Mouse (Mus musculus) gastrocnemius, adult 2 months (tissue): ENCODE data around the gene Ccnl2. TPM values are rescaled to one million over a fixed set of nuclear protein-coding genes. Genes with fewer than 3 reads are reported as not detected.

Source experiments
- DNase-seq: peaks from one replicate; pipeline ENCODE4 v3.0.0; 2022
- H3K27ac ChIP-seq: fragments of 200-600 bp; 2 replicates; pipeline ENCODE4 v1.8.1; 2022; ENCODE audit warnings: mild to moderate bottlenecking
- H3K4me3 ChIP-seq: fragments of 200-600 bp; 2 replicates; pipeline ENCODE4 v1.8.1; 2022; ENCODE audit warnings: mild to moderate bottlenecking, moderate library complexity
- CTCF ChIP-seq: fragments of 200-600 bp; IDR thresholded peaks from 2 replicates; pipeline ENCODE4 v1.8.1; 2022; ENCODE audit warnings: antibody characterized with exemption, mild to moderate bottlenecking, moderate library complexity
- intact Hi-C: fragments of 180-260 bp; cut with DNase I; formaldehyde crosslinking; loops from one replicate; pipeline ENCODE4 v1.15.1; 2025
- total RNA-seq, 2 experiments: library from RNA; stranded (reverse); gene quantifications; 2 replicates each; pipeline ENCODE4 v1.2.3; 2021

Gene Ccnl2
- total RNA-seq, 2 experiments from 2014 or later = 26.4 to 27.0 TPM

DNA sequence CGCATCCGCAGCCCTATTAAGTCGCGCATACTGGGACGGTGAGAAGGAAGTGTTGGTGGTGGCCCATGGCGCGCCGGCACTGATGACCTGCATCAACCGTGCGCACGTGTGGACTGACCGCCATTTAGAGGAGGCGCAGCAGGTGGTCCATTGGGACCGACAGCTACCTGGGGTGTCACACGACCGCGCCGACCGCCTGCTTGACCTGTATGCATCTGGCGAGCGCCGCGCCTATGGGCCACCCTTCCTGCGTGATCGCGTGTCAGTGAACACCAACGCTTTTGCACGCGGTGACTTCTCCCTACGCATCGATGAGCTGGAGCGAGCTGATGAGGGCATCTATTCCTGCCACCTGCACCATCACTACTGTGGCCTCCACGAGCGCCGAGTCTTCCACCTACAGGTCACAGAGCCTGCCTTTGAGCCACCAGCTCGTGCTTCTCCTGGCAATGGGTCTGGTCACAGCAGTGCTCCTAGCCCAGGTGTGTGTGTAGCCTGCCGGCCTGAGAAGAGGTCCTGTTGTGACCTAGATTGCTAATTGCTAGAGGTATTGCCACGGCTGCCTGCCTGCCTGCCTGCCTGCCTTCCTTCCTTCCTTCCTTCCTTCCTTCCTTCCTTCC is 29.5 kb downstream of the Ccnl2 start:
- Histone ChIP-seq H3K4me3 (peak overlapping the region; percentile 68), H3K27ac (peak overlapping the region; percentile 96)
- intact Hi-C loops = no loop called here
- peak; percentile 24 for DNase-seq
- TF ChIP-seq CTCF = no peak

GRCm38 (mm10) chr4:155843231-155843630 is 30.9 kb downstream of the Ccnl2 start:
- Histone ChIP-seq H3K4me3 (no peak overlapping the region), H3K27ac (no peak overlapping the region)
- no peak for TF ChIP-seq CTCF
- DNase-seq = no peak
- intact Hi-C loops = no loop called here

DNA sequence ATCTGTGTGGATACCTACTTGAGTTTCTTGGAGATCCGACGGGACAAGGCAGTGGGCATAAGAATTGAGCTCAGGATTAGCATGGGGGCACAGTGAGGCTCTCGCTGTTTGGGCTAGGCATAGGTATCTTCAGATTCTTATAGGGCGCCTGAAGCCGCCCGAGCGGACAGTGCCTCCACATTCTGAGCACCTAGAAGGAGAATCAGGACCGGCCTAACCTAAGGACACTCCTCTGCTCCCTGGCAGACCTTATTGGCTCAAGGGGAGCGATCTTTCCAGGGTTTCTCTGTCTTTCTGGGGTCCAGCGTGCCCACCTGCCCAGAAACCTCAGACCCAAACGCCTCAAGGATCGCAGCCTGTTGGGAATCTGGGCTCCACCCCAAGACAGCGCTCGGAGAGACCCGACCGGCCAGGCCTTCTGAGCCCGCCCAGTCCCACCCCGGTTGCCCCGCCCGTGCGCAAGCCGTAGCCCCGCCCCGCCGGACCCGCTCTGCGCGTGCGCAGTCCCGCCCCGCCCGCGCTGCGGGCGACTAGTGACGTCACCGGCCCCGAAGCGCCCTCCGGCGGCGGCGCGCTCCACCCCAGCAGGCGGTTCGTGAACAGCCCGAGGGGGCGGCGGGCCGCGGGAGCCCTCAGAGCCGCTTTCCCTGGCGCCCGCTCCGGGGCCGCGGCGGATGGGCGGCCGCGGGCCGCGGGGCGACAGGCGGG is 34.7 kb downstream of the Ccnl2 start, which contains the start of gene Dvl1:
TSS of gene Dvl1 (plus strand) at position 532 of the 708 bp plus-strand sequence.
- intact Hi-C loops = loop anchor here (2.0 kb wide), 2 partner anchors 14 to 46 kb away; no protein-coding TSS in a partner anchor

GRCm38 (mm10) chr4:155847591-155848352 is 35.5 kb downstream of the Ccnl2 start:
- intact Hi-C loops = loop anchor here (2.0 kb wide), 2 partner anchors 15 to 45 kb away; no protein-coding TSS in a partner anchor
- DNase-seq = peak; percentile 80
- Histone ChIP-seq H3K27ac (peak overlapping the region; percentile 98), H3K4me3 (peak overlapping the region; percentile 94)
- peak; percentile 3; the same call in 1 of the 2 replicates for TF ChIP-seq CTCF

More for the DNA sequence above, 34.7 kb downstream of the Ccnl2 start, which contains the start of gene Dvl1:
- H3K4me3 ChIP-seq = peak within 1 kb of the TSS; percentile 94
- peak; percentile 64 for TF ChIP-seq CTCF
- H3K27ac ChIP-seq = peak within 1 kb of the TSS; percentile 98
- peak; percentile 97 for DNase-seq

DNA sequence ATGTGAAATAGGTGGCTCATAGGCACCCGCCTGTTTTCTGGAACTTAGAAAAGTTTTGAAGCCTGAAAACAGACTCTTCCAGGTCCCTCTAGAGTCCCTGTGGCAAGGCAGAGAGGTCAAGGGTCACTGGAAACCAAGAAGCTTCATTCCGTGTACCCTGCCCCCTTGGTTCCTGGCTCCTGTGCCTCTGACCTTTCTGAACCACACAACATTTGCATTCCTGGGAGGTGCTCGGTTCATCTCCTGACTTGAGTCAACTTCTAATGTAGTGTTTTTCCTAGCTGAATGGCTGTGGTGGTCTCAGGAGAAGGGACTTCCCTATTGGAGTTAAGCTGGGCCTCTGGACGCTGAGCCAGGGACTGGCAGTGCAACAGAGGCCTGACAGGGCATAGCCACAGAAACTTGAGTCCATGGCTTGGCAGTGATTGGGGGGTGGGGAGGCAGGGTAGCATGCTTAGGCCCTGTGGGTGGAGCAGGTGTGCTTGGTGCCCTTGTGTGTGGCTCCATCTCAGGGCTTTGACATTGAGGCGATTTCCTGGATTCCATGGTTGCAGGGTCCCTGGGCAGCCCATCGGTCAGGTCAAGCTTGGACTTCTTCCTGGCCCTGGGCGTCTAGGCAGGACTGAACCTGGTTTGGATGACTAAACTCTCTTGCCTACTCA is 36.3 kb downstream of the Ccnl2 start:
- peak overlapping the region; percentile 94 for H3K4me3 ChIP-seq
- peak; percentile 89 for DNase-seq
- H3K27ac ChIP-seq = peak overlapping the region; percentile 98
- intact Hi-C loops = no loop called here
- no peak for TF ChIP-seq CTCF

DNA sequence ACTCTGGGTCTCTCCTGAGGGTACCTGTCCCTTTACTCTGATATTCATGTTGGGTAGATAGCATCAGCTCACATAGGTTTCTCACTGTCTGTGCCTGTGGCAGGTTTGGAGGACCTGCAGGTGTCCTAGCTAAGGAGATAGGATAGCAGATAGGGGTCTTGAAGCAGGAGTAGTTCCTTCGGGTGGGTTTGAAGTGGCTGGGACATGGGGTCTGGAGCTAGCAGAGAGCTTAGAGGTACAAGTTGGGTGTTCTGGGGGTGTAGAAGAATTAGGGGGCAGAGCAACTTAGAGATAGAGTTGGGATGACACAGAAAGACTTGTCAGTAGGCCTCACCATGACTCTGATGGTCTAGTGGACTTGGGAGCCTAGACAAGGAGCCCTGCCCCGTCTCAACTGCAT is 37.1 kb downstream of the Ccnl2 start:
- no peak for TF ChIP-seq CTCF
- peak; percentile 11 for DNase-seq
- peak overlapping the region; percentile 98 for H3K27ac ChIP-seq
- intact Hi-C loops = no loop called here
- H3K4me3 ChIP-seq = peak overlapping the region; percentile 94

DNA sequence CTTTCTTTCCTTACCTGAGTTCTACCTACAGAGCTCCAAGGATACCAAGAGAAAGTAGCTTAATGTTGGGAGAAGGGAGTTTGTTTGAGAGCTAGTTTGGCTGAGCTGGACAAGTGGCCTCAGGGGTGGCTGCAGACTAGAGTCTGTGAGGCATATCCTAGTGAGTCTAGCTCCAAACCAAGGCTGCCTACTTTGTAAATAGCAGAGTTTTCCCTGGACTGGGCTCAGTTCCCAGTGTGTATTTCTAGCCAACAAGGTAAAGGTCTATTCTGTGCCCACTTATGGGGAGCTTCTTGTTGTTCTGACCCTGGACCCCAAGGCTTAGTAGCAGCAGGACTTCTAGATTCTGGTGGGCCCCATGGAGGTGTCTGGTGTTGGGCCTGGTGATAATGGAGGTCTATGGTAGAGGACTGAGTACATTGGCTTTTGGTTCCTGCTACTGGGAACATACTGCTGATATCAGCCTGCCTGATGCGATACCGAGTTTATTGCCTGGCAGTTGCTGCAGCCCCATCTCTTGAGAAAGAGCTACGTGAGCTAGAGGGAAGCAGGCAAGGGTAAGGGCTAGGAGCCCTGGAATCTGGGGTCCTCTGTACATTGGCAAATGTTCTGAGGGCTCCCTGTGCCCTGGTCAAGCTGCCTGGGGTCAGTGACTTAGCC is 37.6 kb downstream of the Ccnl2 start:
- intact Hi-C loops = no loop called here
- no peak for TF ChIP-seq CTCF
- peak overlapping the region; percentile 98 for H3K27ac ChIP-seq
- DNase-seq = peak; percentile 27
- peak overlapping the region; percentile 94 for H3K4me3 ChIP-seq

DNA sequence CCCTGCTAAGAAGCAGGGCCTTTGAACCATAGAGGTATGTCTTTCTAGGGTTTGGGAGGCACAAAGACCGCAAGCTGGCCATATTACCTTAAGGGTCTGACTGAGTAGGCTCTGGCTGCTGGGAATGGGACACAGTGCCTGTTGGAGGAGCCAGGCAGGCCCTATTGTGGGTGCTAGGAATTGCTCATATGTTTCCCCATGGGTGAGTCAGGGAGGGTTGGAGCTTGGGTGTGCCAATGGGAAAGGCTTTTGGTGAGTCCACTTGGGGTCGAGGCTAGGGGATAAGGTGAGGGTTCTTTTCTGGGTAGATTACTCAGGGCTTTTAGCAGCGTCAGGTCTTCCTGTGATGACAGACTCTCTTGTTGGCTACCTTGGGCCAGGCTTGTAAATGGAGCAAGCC is 39.1 kb downstream of the Ccnl2 start:
- no peak for TF ChIP-seq CTCF
- peak overlapping the region; percentile 98 for H3K27ac ChIP-seq
- peak overlapping the region; percentile 42 for H3K4me3 ChIP-seq
- intact Hi-C loops = no loop called here
- peak; percentile 10 for DNase-seq

GRCm38 (mm10) chr4:155851951-155852411 is 39.7 kb downstream of the Ccnl2 start:
- peak; percentile 54 for DNase-seq
- TF ChIP-seq CTCF = no peak
- intact Hi-C loops = loop anchor here (2.0 kb wide), 1 partner anchor 15 kb away; no protein-coding TSS in a partner anchor
- H3K4me3 ChIP-seq = peak overlapping the region; percentile 42
- H3K27ac ChIP-seq = peak overlapping the region; percentile 98

DNA sequence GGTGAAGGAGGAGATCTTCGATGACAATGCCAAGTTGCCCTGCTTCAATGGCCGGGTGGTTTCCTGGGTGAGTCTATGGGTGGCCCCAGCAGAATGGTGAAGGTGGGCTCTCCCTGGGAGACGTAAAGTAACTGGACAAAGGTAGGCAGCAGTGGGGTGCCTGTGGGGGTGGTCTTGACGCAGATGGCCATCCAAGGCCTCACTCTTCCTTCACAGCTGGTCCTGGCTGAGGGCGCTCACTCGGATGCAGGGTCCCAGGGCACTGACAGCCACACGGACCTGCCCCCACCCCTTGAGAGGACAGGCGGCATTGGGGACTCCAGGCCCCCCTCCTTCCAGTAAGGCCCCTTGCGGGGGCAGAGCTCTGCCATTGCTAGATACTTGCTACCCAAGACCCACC is 41.1 kb downstream of the Ccnl2 start:
- no peak overlapping the region for H3K27ac ChIP-seq
- TF ChIP-seq CTCF = no peak

DNA sequence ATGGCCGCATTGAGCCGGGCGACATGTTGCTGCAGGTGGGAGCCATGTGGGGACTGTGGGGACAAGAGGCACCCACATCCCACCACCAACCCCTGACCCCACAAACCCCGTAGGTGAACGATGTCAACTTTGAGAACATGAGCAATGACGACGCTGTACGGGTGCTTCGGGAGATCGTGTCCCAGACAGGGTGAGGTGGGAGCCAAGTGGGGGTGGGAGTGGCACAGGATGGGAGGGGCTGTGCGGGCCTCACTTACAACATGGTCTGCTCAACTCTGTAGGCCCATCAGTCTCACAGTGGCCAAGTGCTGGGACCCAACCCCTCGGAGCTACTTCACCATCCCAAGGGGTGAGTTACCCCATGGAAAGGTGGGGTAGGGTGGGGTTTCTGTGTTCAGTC is 42.7 kb downstream of the Ccnl2 start:
- H3K4me3 ChIP-seq = no peak overlapping the region
- TF ChIP-seq CTCF = no peak
- H3K27ac ChIP-seq = no peak overlapping the region
- peak; percentile 22 for DNase-seq
- intact Hi-C loops = no loop called here

More for the DNA sequence above, 41.1 kb downstream of the Ccnl2 start:
- DNase-seq = peak; percentile 30
- no peak overlapping the region for H3K4me3 ChIP-seq
- intact Hi-C loops = loop anchor here (2.0 kb wide), 1 partner anchor 13 kb away; no protein-coding TSS in a partner anchor
